Mouse (Mus musculus) hindbrain, embryonic 12.5 days (tissue): ENCODE results near the gene Prkab1. TPM values are rescaled to one million over a fixed set of nuclear protein-coding genes. Genes with fewer than 3 reads are reported as not detected.

ENCODE experiments used
- ATAC-seq: fragments of 200-750 bp; cut with Nextera tagmentation; 2 replicates; pipeline ENCODE4 v1.8.0; 2017; ENCODE audit warnings: moderate TSS enrichment; ENCODE audit not compliant: low FRiP score
- H3K27ac ChIP-seq: fragments of 300-500 bp; sonication (generic); 2 replicates; pipeline ENCODE4 v1.5.1; 2016; ENCODE audit warnings: mild to moderate bottlenecking
- H3K27me3 ChIP-seq: fragments of 300-500 bp; sonication (generic); 2 replicates; pipeline ENCODE4 v1.6.1; 2016; ENCODE audit warnings: mild to moderate bottlenecking
- H3K36me3 ChIP-seq: fragments of 300-500 bp; sonication (generic); 2 replicates; pipeline ENCODE4 v1.6.1; 2016; ENCODE audit warnings: mild to moderate bottlenecking
- H3K4me1 ChIP-seq: fragments of 300-500 bp; sonication (generic); 2 replicates; pipeline ENCODE4 v1.6.1; 2016
- H3K4me2 ChIP-seq: fragments of 300-500 bp; sonication (generic); replicated peaks from 2 replicates; pipeline ENCODE4 v1.6.1; 2016; ENCODE audit warnings: mild to moderate bottlenecking
- H3K4me3 ChIP-seq: fragments of 300-500 bp; sonication (generic); 2 replicates; pipeline ENCODE4 v1.5.1; 2016; ENCODE audit warnings: mild to moderate bottlenecking
- H3K9ac ChIP-seq: fragments of 300-500 bp; sonication (generic); 2 replicates; pipeline ENCODE4 v1.6.1; 2016; ENCODE audit warnings: mild to moderate bottlenecking, moderate library complexity
- H3K9me3 ChIP-seq: fragments of 300-500 bp; sonication (generic); replicated peaks from 2 replicates; pipeline ENCODE4 v1.6.1; 2016; ENCODE audit warnings: mild to moderate bottlenecking
- WGBS: fragments of 180-500 bp; shearing (Covaris S2); methylation state at CpG from one replicate; pipeline ENCODE4 v1.1.7; 2016; 5-methylcytosine and 5-hydroxymethylcytosine counted together
- polyA plus RNA-seq: library from polyadenylated mRNA; unstranded; fragments of >200 nt; fragmentation: Nextera tagmentation; extraction: Ambion mirVana; gene quantifications from 2 replicates; pipeline ENCODE4 v1.2.1, GENCODE M21; 2016

The Prkab1 gene
- polyA plus RNA-seq, 1 experiment from 2014 or later, result 60.5 TPM

- Histone ChIP-seq H3K4me3 (no peak overlapping the region), H3K4me2 (no peak overlapping the region), H3K9ac (no peak overlapping the region), H3K4me1 (no peaks in the 10 kb centered on the region), H3K36me3 (peaks cover 92% of the 10 kb centered on the region), H3K9me3 (no peaks in the 10 kb centered on the region), H3K27ac (no peak overlapping the region), H3K27me3 (no peaks in the 10 kb centered on the region)
- ATAC-seq, result no peak
- 94% methylated on average over 5 of the region's 5 CpGs for WGBS
These were observed 7.8 kb downstream of the Prkab1 start for GRCm38 (mm10) chr5:116016542-116016941.

GRCm38 (mm10) chr5:116014237-116014636, 10.1 kb downstream of the Prkab1 start:
- no peak overlapping the region for H3K4me2 ChIP-seq
- H3K4me3 ChIP-seq, result no peak overlapping the region
- no peak overlapping the region for H3K9ac ChIP-seq
- H3K27me3 ChIP-seq, result no peaks in the 10 kb centered on the region
- ATAC-seq, result no peak
- WGBS, result 93% methylated on average over 11 of the region's 11 CpGs
- no peaks in the 10 kb centered on the region for H3K4me1 ChIP-seq
- no peak overlapping the region for H3K27ac ChIP-seq
- peaks cover 69% of the 10 kb centered on the region for H3K36me3 ChIP-seq
- no peaks in the 10 kb centered on the region for H3K9me3 ChIP-seq

GRCm38 (mm10) chr5:116013821-116014220, 10.5 kb downstream of the Prkab1 start:
- Histone ChIP-seq H3K36me3 (peaks cover 65% of the 10 kb centered on the region), H3K4me2 (no peak overlapping the region), H3K4me3 (no peak overlapping the region), H3K27ac (no peak overlapping the region), H3K9me3 (no peaks in the 10 kb centered on the region), H3K4me1 (no peaks in the 10 kb centered on the region), H3K9ac (no peak overlapping the region), H3K27me3 (no peaks in the 10 kb centered on the region)
- 84% methylated on average over 8 of the region's 8 CpGs for WGBS
- no peak for ATAC-seq

GRCm38 (mm10) chr5:116012503-116012902, 11.8 kb downstream of the Prkab1 start:
- ATAC-seq, result no peak
- Histone ChIP-seq H3K4me1 (no peaks in the 10 kb centered on the region), H3K36me3 (peaks cover 53% of the 10 kb centered on the region), H3K4me2 (no peak overlapping the region), H3K27me3 (no peaks in the 10 kb centered on the region), H3K4me3 (no peak overlapping the region), H3K27ac (no peak overlapping the region), H3K9me3 (no peaks in the 10 kb centered on the region), H3K9ac (no peak overlapping the region)
- WGBS, result 92% methylated on average over 7 of the region's 7 CpGs

GRCm38 (mm10) chr5:116011700-116012099, 12.6 kb downstream of the Prkab1 start:
- H3K4me1 ChIP-seq, result no peaks in the 10 kb centered on the region
- ATAC-seq, result no peak
- WGBS, result 93% methylated on average over 7 of the region's 7 CpGs
- H3K4me3 ChIP-seq, result no peak overlapping the region
- H3K27me3 ChIP-seq, result no peaks in the 10 kb centered on the region
- peaks cover 44% of the 10 kb centered on the region for H3K36me3 ChIP-seq
- H3K27ac ChIP-seq, result no peak overlapping the region
- no peaks in the 10 kb centered on the region for H3K9me3 ChIP-seq
- no peak overlapping the region for H3K4me2 ChIP-seq
- H3K9ac ChIP-seq, result no peak overlapping the region

- Histone ChIP-seq H3K4me2 (no peak overlapping the region), H3K27ac (no peak overlapping the region), H3K4me1 (no peaks in the 10 kb centered on the region), H3K36me3 (peaks cover 28% of the 10 kb centered on the region), H3K4me3 (no peak overlapping the region), H3K9me3 (no peaks in the 10 kb centered on the region), H3K27me3 (no peaks in the 10 kb centered on the region), H3K9ac (no peak overlapping the region)
- 78% methylated on average over 2 of the region's 2 CpGs for WGBS
- no peak for ATAC-seq
These were observed 14.3 kb downstream of the Prkab1 start for GRCm38 (mm10) chr5:116009884-116010627.

- Histone ChIP-seq H3K9ac (no peak overlapping the region), H3K9me3 (no peaks in the 10 kb centered on the region), H3K27ac (no peak overlapping the region), H3K4me1 (no peaks in the 10 kb centered on the region; the same call in 1 of the 2 replicates), H3K27me3 (no peaks in the 10 kb centered on the region), H3K36me3 (peaks cover 20% of the 10 kb centered on the region), H3K4me3 (no peak overlapping the region), H3K4me2 (no peak overlapping the region)
- no peak for ATAC-seq
- WGBS, result 85% methylated on average over 15 of the region's 15 CpGs
These were observed 15.0 kb downstream of the Prkab1 start for GRCm38 (mm10) chr5:116009091-116009851.

- Histone ChIP-seq H3K27me3 (no peaks in the 10 kb centered on the region), H3K9me3 (no peaks in the 10 kb centered on the region), H3K4me3 (no peak overlapping the region), H3K9ac (no peak overlapping the region), H3K4me1 (peaks cover 3% of the 10 kb centered on the region; the same call in 1 of the 2 replicates), H3K27ac (no peak overlapping the region), H3K36me3 (0 out of 2 replicates have a peak, but pooled peaks cover 5% of the 10 kb centered on the region), H3K4me2 (no peak overlapping the region)
- WGBS, result 87% methylated on average over 13 of the region's 13 CpGs
- ATAC-seq, result no peak
These were observed 16.6 kb downstream of the Prkab1 start for GRCm38 (mm10) chr5:116007723-116008122.

- Histone ChIP-seq H3K9me3 (no peaks in the 10 kb centered on the region), H3K27me3 (no peaks in the 10 kb centered on the region), H3K9ac (no peak overlapping the region), H3K27ac (no peak overlapping the region), H3K4me1 (peaks cover 3% of the 10 kb centered on the region; the same call in 1 of the 2 replicates), H3K36me3 (no peaks in the 10 kb centered on the region), H3K4me3 (no peak overlapping the region), H3K4me2 (no peak overlapping the region)
- WGBS, result 55% methylated on average over 22 of the region's 22 CpGs
- ATAC-seq, result no peak
These were observed 17.8 kb downstream of the Prkab1 start for GRCm38 (mm10) chr5:116006324-116007099.

- Histone ChIP-seq H3K4me1 (peaks cover 3% of the 10 kb centered on the region; the same call in 1 of the 2 replicates), H3K4me2 (peak overlapping the region; percentile 17; the same call in 1 of the 2 replicates), H3K9ac (no peak overlapping the region), H3K27ac (no peak overlapping the region), H3K36me3 (peaks cover 12% of the 10 kb centered on the region), H3K27me3 (no peaks in the 10 kb centered on the region), H3K4me3 (no peak overlapping the region), H3K9me3 (no peaks in the 10 kb centered on the region)
- ATAC-seq, result no peak
- 87% methylated on average over 10 of the region's 10 CpGs for WGBS
These were observed 20.0 kb downstream of the Prkab1 start for GRCm38 (mm10) chr5:116004271-116004670.

- no peak for ATAC-seq
- no peaks in the 10 kb centered on the region for H3K27me3 ChIP-seq
- no peak overlapping the region for H3K9ac ChIP-seq
- H3K36me3 ChIP-seq, result peaks cover 12% of the 10 kb centered on the region
- no peaks in the 10 kb centered on the region for H3K9me3 ChIP-seq
- peak overlapping the region; percentile 17; the same call in 1 of the 2 replicates for H3K4me2 ChIP-seq
- WGBS, result 47% methylated on average over 13 of the region's 13 CpGs
- H3K4me3 ChIP-seq, result no peak overlapping the region
- no peak overlapping the region for H3K27ac ChIP-seq
- peaks cover 3% of the 10 kb centered on the region; the same call in 1 of the 2 replicates for H3K4me1 ChIP-seq
These were observed 20.5 kb downstream of the Prkab1 start for GRCm38 (mm10) chr5:116003825-116004224.

GRCm38 (mm10) chr5:116003154-116003553, 21.2 kb downstream of the Prkab1 start:
- H3K9ac ChIP-seq, result no peak overlapping the region
- no peak overlapping the region for H3K27ac ChIP-seq
- ATAC-seq, result no peak
- H3K27me3 ChIP-seq, result no peaks in the 10 kb centered on the region
- H3K4me2 ChIP-seq, result no peak overlapping the region
- no peak overlapping the region for H3K4me3 ChIP-seq
- H3K4me1 ChIP-seq, result peaks cover 3% of the 10 kb centered on the region; the same call in 1 of the 2 replicates
- 87% methylated on average over 8 of the region's 8 CpGs for WGBS
- H3K36me3 ChIP-seq, result peaks cover 12% of the 10 kb centered on the region
- no peaks in the 10 kb centered on the region for H3K9me3 ChIP-seq
